Mouse (Mus musculus) forebrain, embryonic 10.5 days (tissue): ENCODE measurements at regions not wholly inside any gene's neighbourhood (a gene's known extent, or its start where the extent isn't known, plus 50 kb on each side); places are given as distances from the start of the nearest gene placed in this dataset.

ENCODE experiments used
- DNase-seq: peaks from one replicate; pipeline ENCODE4 v3.0.0-alpha.2; 2017; ENCODE audit warnings: low spot score; ENCODE audit errors: extremely low spot score
- H3K27ac ChIP-seq: fragments of 300-500 bp; sonication (generic); 2 replicates; pipeline ENCODE4 v1.5.1; 2016; ENCODE audit warnings: mild to moderate bottlenecking
- H3K27me3 ChIP-seq: fragments of 300-500 bp; sonication (generic); 2 replicates; pipeline ENCODE4 v1.6.1; 2016; ENCODE audit warnings: mild to moderate bottlenecking; ENCODE audit not compliant: poor library complexity, severe bottlenecking
- H3K36me3 ChIP-seq: fragments of 300-500 bp; sonication (generic); replicated peaks from 2 replicates; pipeline ENCODE4 v1.6.1; 2016; ENCODE audit warnings: mild to moderate bottlenecking, moderate library complexity
- H3K4me1 ChIP-seq: fragments of 300-500 bp; sonication (generic); 2 replicates; pipeline ENCODE4 v1.6.1; 2016
- H3K4me3 ChIP-seq: fragments of 300-500 bp; sonication (generic); 2 replicates; pipeline ENCODE4 v1.5.1; 2016; ENCODE audit warnings: mild to moderate bottlenecking, moderate library complexity
- H3K9me3 ChIP-seq: fragments of 300-500 bp; sonication (generic); 2 replicates; pipeline ENCODE4 v1.6.1; 2016; ENCODE audit warnings: mild to moderate bottlenecking, moderate library complexity
- WGBS: fragments of 180-500 bp; shearing (Covaris S2); methylation state at CpG from one replicate; pipeline ENCODE4 v1.1.7; 2016; 5-methylcytosine and 5-hydroxymethylcytosine counted together

GRCm38 (mm10) chr13:101439041-101439440 lies 329.0 kb downstream of the Pik3r1 start:
- H3K27ac ChIP-seq = 0 out of 2 replicates have a peak overlapping the region, but pooled peaks have one; percentile 16
- no peaks in the 10 kb centered on the region for H3K27me3 ChIP-seq
- H3K36me3 ChIP-seq = no peaks in the 10 kb centered on the region
- 20% methylated on average over 6 of the region's 6 CpGs for WGBS
- peaks cover 16% of the 10 kb centered on the region for H3K4me1 ChIP-seq
- no peak for DNase-seq
- H3K9me3 ChIP-seq = no peaks in the 10 kb centered on the region
- no peak overlapping the region for H3K4me3 ChIP-seq

GRCm38 (mm10) chr13:101433162-101433561 lies 334.9 kb downstream of the Pik3r1 start:
- WGBS = 92% methylated on average over 6 of the region's 6 CpGs
- Histone ChIP-seq H3K27me3 (no peaks in the 10 kb centered on the region), H3K4me1 (no peaks in the 10 kb centered on the region), H3K4me3 (no peak overlapping the region), H3K27ac (no peak overlapping the region), H3K9me3 (no peaks in the 10 kb centered on the region), H3K36me3 (no peaks in the 10 kb centered on the region)
- DNase-seq = no peak

- Histone ChIP-seq H3K27me3 (no peaks in the 10 kb centered on the region), H3K36me3 (no peaks in the 10 kb centered on the region), H3K27ac (no peak overlapping the region), H3K4me3 (no peak overlapping the region), H3K9me3 (no peaks in the 10 kb centered on the region), H3K4me1 (peaks cover 3% of the 10 kb centered on the region; the same call in 1 of the 2 replicates)
- 84% methylated on average over 12 of the region's 12 CpGs for WGBS
- DNase-seq = no peak
Measured at GRCm38 (mm10) chr13:101427426-101428221, 340.4 kb downstream of the Pik3r1 start.

- Histone ChIP-seq H3K27me3 (no peaks in the 10 kb centered on the region), H3K4me1 (peaks cover 3% of the 10 kb centered on the region; the same call in 1 of the 2 replicates), H3K36me3 (no peaks in the 10 kb centered on the region), H3K4me3 (no peak overlapping the region), H3K27ac (no peak overlapping the region), H3K9me3 (no peaks in the 10 kb centered on the region)
- DNase-seq = no peak
- 50% methylated on average over 5 of the region's 5 CpGs for WGBS
Measured at GRCm38 (mm10) chr13:101426461-101426860, 341.6 kb downstream of the Pik3r1 start.

- Histone ChIP-seq H3K27me3 (no peaks in the 10 kb centered on the region), H3K27ac (no peak overlapping the region), H3K36me3 (no peaks in the 10 kb centered on the region), H3K9me3 (no peaks in the 10 kb centered on the region), H3K4me3 (no peak overlapping the region), H3K4me1 (0 out of 2 replicates have a peak, but pooled peaks cover 6% of the 10 kb centered on the region)
- 89% methylated on average over 3 of the region's 3 CpGs for WGBS
- DNase-seq = no peak
Measured at GRCm38 (mm10) chr13:101422082-101422481, 345.9 kb downstream of the Pik3r1 start.

- H3K36me3 ChIP-seq = no peaks in the 10 kb centered on the region
- WGBS = 82% methylated on average over 7 of the region's 7 CpGs
- H3K9me3 ChIP-seq = no peaks in the 10 kb centered on the region
- no peaks in the 10 kb centered on the region for H3K27me3 ChIP-seq
- H3K4me3 ChIP-seq = no peak overlapping the region
- H3K27ac ChIP-seq = no peak overlapping the region
- 0 out of 2 replicates have a peak, but pooled peaks cover 4% of the 10 kb centered on the region for H3K4me1 ChIP-seq
- no peak for DNase-seq
Measured at GRCm38 (mm10) chr13:101419457-101420025, 348.5 kb downstream of the Pik3r1 start.

GRCm38 (mm10) chr13:101418272-101418671 lies 349.7 kb downstream of the Pik3r1 start:
- DNase-seq = no peak
- no peaks in the 10 kb centered on the region for H3K36me3 ChIP-seq
- no peaks in the 10 kb centered on the region for H3K27me3 ChIP-seq
- WGBS = 95% methylated on average over 6 of the region's 6 CpGs
- H3K4me3 ChIP-seq = no peak overlapping the region
- 0 out of 2 replicates have a peak, but pooled peaks cover 4% of the 10 kb centered on the region for H3K4me1 ChIP-seq
- no peak overlapping the region for H3K27ac ChIP-seq
- no peaks in the 10 kb centered on the region for H3K9me3 ChIP-seq

GRCm38 (mm10) chr13:101408885-101409284 lies 359.1 kb downstream of the Pik3r1 start:
- H3K9me3 ChIP-seq = no peaks in the 10 kb centered on the region
- 82% methylated on average over 4 of the region's 4 CpGs for WGBS
- no peak overlapping the region for H3K27ac ChIP-seq
- H3K4me1 ChIP-seq = no peaks in the 10 kb centered on the region
- no peaks in the 10 kb centered on the region for H3K27me3 ChIP-seq
- no peak overlapping the region for H3K4me3 ChIP-seq
- no peak for DNase-seq
- H3K36me3 ChIP-seq = no peaks in the 10 kb centered on the region

- WGBS = 86% methylated on average over 1 of the region's 1 CpGs
- Histone ChIP-seq H3K4me1 (no peaks in the 10 kb centered on the region), H3K27ac (no peak overlapping the region), H3K36me3 (no peaks in the 10 kb centered on the region), H3K27me3 (no peaks in the 10 kb centered on the region), H3K4me3 (no peak overlapping the region), H3K9me3 (no peaks in the 10 kb centered on the region)
- DNase-seq = no peak
Measured at GRCm38 (mm10) chr13:101407633-101408032, 360.4 kb downstream of the Pik3r1 start.

GRCm38 (mm10) chr13:101373581-101374189 lies 394.3 kb downstream of the Pik3r1 start:
- Histone ChIP-seq H3K9me3 (no peaks in the 10 kb centered on the region), H3K4me1 (no peaks in the 10 kb centered on the region), H3K27ac (no peak overlapping the region), H3K4me3 (no peak overlapping the region), H3K27me3 (no peaks in the 10 kb centered on the region), H3K36me3 (no peaks in the 10 kb centered on the region)
- no peak for DNase-seq
- 81% methylated on average over 5 of the region's 5 CpGs for WGBS

GRCm38 (mm10) chr13:101371906-101372305 lies 396.1 kb downstream of the Pik3r1 start:
- no peak for DNase-seq
- WGBS = 91% methylated on average over 1 of the region's 1 CpGs

GRCm38 (mm10) chr13:101368170-101368569 lies 399.8 kb downstream of the Pik3r1 start:
- H3K4me1 ChIP-seq = no peaks in the 10 kb centered on the region
- no peaks in the 10 kb centered on the region for H3K27me3 ChIP-seq
- H3K9me3 ChIP-seq = no peaks in the 10 kb centered on the region
- H3K4me3 ChIP-seq = no peak overlapping the region
- WGBS = 82% methylated on average over 5 of the region's 5 CpGs
- no peak for DNase-seq
- H3K36me3 ChIP-seq = no peaks in the 10 kb centered on the region
- no peak overlapping the region for H3K27ac ChIP-seq

More at GRCm38 (mm10) chr13:101371906-101372305, 396.1 kb downstream of the Pik3r1 start:
- Histone ChIP-seq H3K27me3 (no peaks in the 10 kb centered on the region), H3K9me3 (no peaks in the 10 kb centered on the region), H3K27ac (no peak overlapping the region), H3K4me3 (no peak overlapping the region), H3K4me1 (no peaks in the 10 kb centered on the region), H3K36me3 (no peaks in the 10 kb centered on the region)

- DNase-seq = no peak
- 91% methylated on average over 3 of the region's 3 CpGs for WGBS
Measured at GRCm38 (mm10) chr13:101355363-101355762, 412.7 kb downstream of the Pik3r1 start.

More at GRCm38 (mm10) chr13:101355363-101355762, 412.7 kb downstream of the Pik3r1 start:
- no peaks in the 10 kb centered on the region for H3K4me1 ChIP-seq
- H3K27me3 ChIP-seq = no peaks in the 10 kb centered on the region
- H3K9me3 ChIP-seq = no peaks in the 10 kb centered on the region
- H3K4me3 ChIP-seq = no peak overlapping the region
- no peaks in the 10 kb centered on the region for H3K36me3 ChIP-seq
- H3K27ac ChIP-seq = no peak overlapping the region
